Comparison of ENCODE assay signal across 7 mouse cellular contexts in genomic region chr11:18877626-18878011, GRCm38 (mm10).
DNase-seq lines count a peak whose midpoint lies in the region; ATAC-seq and TF ChIP-seq lines count a peak whose summit lies in the region.

No protein-coding gene starts in this region.

- TF ChIP-seq CTCF in Patski (IDR thresholded peaks at IDR 0.05), result no peak
- peak; percentile 66; the same call in 1 of the 2 replicates for TF ChIP-seq CTCF in brain, embryonic 14.5 days (IDR thresholded peaks at IDR 0.05; ENCODE audit: borderline replicate concordance, extremely low read depth, insufficient read depth, insufficient read length)

- peak overlapping the region; percentile 49 for H3K9ac ChIP-seq in forebrain, embryonic 11.5 days (ENCODE audit: low read length)

- H3K36me3 ChIP-seq in forebrain, embryonic 11.5 days (ENCODE audit: control insufficient read depth, insufficient read depth, low read length), result no peaks in the 10 kb centered on the region

- TF ChIP-seq POLR2A in brain, embryonic 14.5 days (IDR thresholded peaks at IDR 0.05; ENCODE audit: borderline replicate concordance, extremely low read depth, insufficient read depth, insufficient read length, poor library complexity, severe bottlenecking), result no peak

- CTCF ChIA-PET in Patski (lab: Charles Lee), result no interaction called here

- no peaks in the 10 kb centered on the region for H3K9me3 ChIP-seq in forebrain, embryonic 11.5 days (ENCODE audit: control insufficient read depth, low read length)

- intact Hi-C loops in heart, postnatal 14 days (cut with DNase I), result loop anchor here (1.0 to 10.0 kb wide), 7 partner anchors 80 to 1193 kb away; no protein-coding TSS in a partner anchor

- peak; percentile 25 for ATAC-seq in Patski
- ATAC-seq in forebrain, embryonic 11.5 days (replicated peaks; ENCODE audit: low FRiP score), result peak; percentile 83
- ATAC-seq in megakaryocyte, adult 5-6 weeks (ENCODE audit: poor library complexity, severe bottlenecking), result peak; percentile 30; the same call in 1 of the 2 replicates

- no peak for DNase-seq in Patski (ENCODE audit: low read depth, low spot score)
- peak; percentile 90 for DNase-seq in brain, embryonic 14.5 days (ENCODE audit: low read depth)
- peak; percentile 91 for DNase-seq in forebrain, embryonic 11.5 days (ENCODE audit: low spot score)
- peak; percentile 73 to 74 for DNase-seq in heart, postnatal 14 days
- peak; percentile 20 to 36 for DNase-seq in layer of hippocampus, postnatal 25 days (ENCODE audit: extremely low spot score in 1 of 2, low spot score in 1 of 2)
- peak; percentile 62 for DNase-seq in skeletal muscle tissue, adult 2 months (ENCODE audit: low read depth, low spot score)

- in situ Hi-C loops in Patski (cut with MboI; ENCODE audit: low pct_unique_long_range_greater_than_20kb), result loop anchor here (5.0 to 25.0 kb wide), 3 partner anchors 150 to 1415 kb away; no protein-coding TSS in a partner anchor

- POLR2A ChIA-PET in Patski (lab: Charles Lee), result no interaction called here

- H3K4me2 ChIP-seq in forebrain, embryonic 11.5 days (ENCODE audit: low read depth, low read length, severe bottlenecking), result peak overlapping the region; percentile 57

- H3K27me3 ChIP-seq in Patski, result peaks cover 26% of the 10 kb centered on the region
- peaks cover 27% of the 10 kb centered on the region for H3K27me3 ChIP-seq in forebrain, embryonic 11.5 days (ENCODE audit: control insufficient read depth, insufficient read depth, low read length)

- H3K4me1 ChIP-seq in forebrain, embryonic 11.5 days (replicated peaks; ENCODE audit: control insufficient read depth, insufficient read depth, low read length), result peaks cover 26% of the 10 kb centered on the region; the same call in 1 of the 2 replicates

- H3K4me3 ChIP-seq in forebrain, embryonic 11.5 days (ENCODE audit: low read depth, low read length), result peak overlapping the region; percentile 32

- under 1% methylated on average over 25 of the region's 27 CpGs for WGBS in forebrain, embryonic 11.5 days

- peak overlapping the region; percentile 89 for H3K27ac ChIP-seq in forebrain, embryonic 11.5 days (ENCODE audit: low read depth, low read length)

Comparison
In these comparisons a context has a peak if more than half of its experiments do, and no peak if none do; other contexts are left out.
1. ATAC-seq: peak in every context shown above with its lines; median percentile 83 in forebrain, embryonic 11.5 days; 30 in megakaryocyte, adult 5-6 weeks; 25 in Patski.